12 mouse cellular contexts compared by ENCODE assay signal in genomic region chr12:76290271-76290670, GRCm38 (mm10). TPM values are rescaled to one million over a fixed set of nuclear protein-coding genes. Genes with fewer than 3 reads are reported as not detected.
A peak's percentile ranks its signal among the peaks of the same experiment; 100 is the strongest.
DNase-seq lines count a peak whose midpoint lies in the region; ATAC-seq and TF ChIP-seq lines count a peak whose summit lies in the region.
"Had no signal": no experiment of that assay in that cellular context is flagged by ENCODE, and none has a peak within 500 bp of the region (broad histone marks: within the 10 kb centered on the region; RNA-seq: fewer than 3 reads in every experiment).

No protein-coding gene starts in this region.

- H3K27me3 ChIP-seq in hindbrain, postnatal 0 days (ENCODE audit: insufficient read depth, low read length), result no peaks in the 10 kb centered on the region
- H3K27me3 ChIP-seq in hindbrain, embryonic 16.5 days (replicated peaks; ENCODE audit: control insufficient read depth, insufficient read depth, low read length), result no peaks in the 10 kb centered on the region
- no peaks in the 10 kb centered on the region for H3K27me3 ChIP-seq in midbrain, postnatal 0 days (ENCODE audit: insufficient read depth, low read length)
- no peaks in the 10 kb centered on the region for H3K27me3 ChIP-seq in midbrain, embryonic 14.5 days (ENCODE audit: control insufficient read depth, insufficient read depth, low read length)
- no peaks in the 10 kb centered on the region for H3K27me3 ChIP-seq in stomach, postnatal 0 days (ENCODE audit: control insufficient read depth, insufficient read depth, low read length)
- H3K27me3 ChIP-seq: heart, embryonic 15.5 days; lung, embryonic 15.5 days had no signal

- no peak for TF ChIP-seq EP300 in stomach, postnatal 0 days (optimal IDR thresholded peaks at IDR 0.05)

- no peak for ATAC-seq in hindbrain, postnatal 0 days
- ATAC-seq in hindbrain, embryonic 16.5 days, result no peak
- no peak for ATAC-seq in midbrain, postnatal 0 days (ENCODE audit: low FRiP score)
- ATAC-seq in midbrain, embryonic 14.5 days (ENCODE audit: low FRiP score, low TSS enrichment), result no peak
- ATAC-seq in stomach, postnatal 0 days (ENCODE audit: low FRiP score, low TSS enrichment), result no peak

- WGBS in hindbrain, postnatal 0 days, result 90% methylated on average over 2 of the region's 2 CpGs
- 92% methylated on average over 2 of the region's 2 CpGs for WGBS in hindbrain, embryonic 16.5 days
- WGBS in midbrain, postnatal 0 days, result 95% methylated on average over 2 of the region's 2 CpGs
- WGBS in midbrain, embryonic 14.5 days, result 97% methylated on average over 2 of the region's 2 CpGs
- WGBS in stomach, postnatal 0 days, result 90% methylated on average over 2 of the region's 2 CpGs

- no peak for DNase-seq in hindbrain, postnatal 0 days (ENCODE audit: low spot score)
- no peak for DNase-seq in midbrain, postnatal 0 days (ENCODE audit: low spot score)
- no peak for DNase-seq in midbrain, embryonic 14.5 days
- DNase-seq in NIH3T3 (ENCODE audit: low read depth), result peak; percentile 35
- DNase-seq in stomach, postnatal 0 days (ENCODE audit: low spot score), result no peak
- no peak for DNase-seq in cerebellum, postnatal 25 days
- no peak for DNase-seq in ovary, adult 18-20 months (ENCODE audit: low spot score)
- DNase-seq: kidney, adult 8-10 months had no signal

- no peaks in the 10 kb centered on the region for H3K9me3 ChIP-seq in hindbrain, postnatal 0 days (ENCODE audit: low read length)
- H3K9me3 ChIP-seq in hindbrain, embryonic 16.5 days (ENCODE audit: control insufficient read depth, low read length), result no peaks in the 10 kb centered on the region
- no peaks in the 10 kb centered on the region for H3K9me3 ChIP-seq in midbrain, postnatal 0 days (ENCODE audit: low read length)
- H3K9me3 ChIP-seq in midbrain, embryonic 14.5 days (ENCODE audit: control insufficient read depth, low read length), result no peaks in the 10 kb centered on the region
- H3K9me3 ChIP-seq in stomach, postnatal 0 days (ENCODE audit: control insufficient read depth, low read length), result no peaks in the 10 kb centered on the region
- H3K9me3 ChIP-seq: heart, embryonic 15.5 days; lung, embryonic 15.5 days had no signal

- H3K4me2 ChIP-seq in hindbrain, postnatal 0 days (ENCODE audit: low read depth, low read length), result no peak overlapping the region
- no peak overlapping the region for H3K4me2 ChIP-seq in hindbrain, embryonic 16.5 days (ENCODE audit: low read length)
- no peak overlapping the region for H3K4me2 ChIP-seq in midbrain, postnatal 0 days (ENCODE audit: low read depth, low read length, poor library complexity, severe bottlenecking)
- no peak overlapping the region for H3K4me2 ChIP-seq in midbrain, embryonic 14.5 days (ENCODE audit: low read length)
- H3K4me2 ChIP-seq in stomach, postnatal 0 days (replicated peaks; ENCODE audit: low read depth), result no peak overlapping the region
- H3K4me2 ChIP-seq: heart, embryonic 15.5 days; lung, embryonic 15.5 days had no signal

- H3K4me1 ChIP-seq in hindbrain, postnatal 0 days (ENCODE audit: insufficient read depth, low read length), result no peaks in the 10 kb centered on the region
- peaks cover 6% of the 10 kb centered on the region for H3K4me1 ChIP-seq in hindbrain, embryonic 16.5 days (ENCODE audit: control insufficient read depth, insufficient read depth, low read depth, low read length)
- 0 out of 2 replicates have a peak, but pooled peaks cover 3% of the 10 kb centered on the region for H3K4me1 ChIP-seq in midbrain, postnatal 0 days (ENCODE audit: insufficient read depth, low read length)
- peaks cover 11% of the 10 kb centered on the region for H3K4me1 ChIP-seq in midbrain, embryonic 14.5 days (ENCODE audit: control insufficient read depth, insufficient read depth, low read length)
- H3K4me1 ChIP-seq in stomach, postnatal 0 days (replicated peaks; ENCODE audit: control insufficient read depth, insufficient read depth), result no peaks in the 10 kb centered on the region
- H3K4me1 ChIP-seq: heart, embryonic 15.5 days; lung, embryonic 15.5 days had no signal

- no peak overlapping the region for H3K9ac ChIP-seq in hindbrain, postnatal 0 days (replicated peaks; ENCODE audit: low read length)
- no peak overlapping the region for H3K9ac ChIP-seq in hindbrain, embryonic 16.5 days (ENCODE audit: low read depth, low read length)
- no peak overlapping the region for H3K9ac ChIP-seq in midbrain, postnatal 0 days (replicated peaks; ENCODE audit: low read length, poor library complexity, severe bottlenecking)
- no peak overlapping the region for H3K9ac ChIP-seq in midbrain, embryonic 14.5 days (replicated peaks; ENCODE audit: low read length)
- H3K9ac ChIP-seq in stomach, postnatal 0 days (ENCODE audit: low read length), result no peak overlapping the region
- H3K9ac ChIP-seq: heart, embryonic 15.5 days; lung, embryonic 15.5 days had no signal

- TF ChIP-seq CTCF in hindbrain, postnatal 0 days (IDR thresholded peaks at IDR 0.05; ENCODE audit: low read depth), result peak; percentile 39
- TF ChIP-seq CTCF in midbrain, postnatal 0 days (IDR thresholded peaks at IDR 0.05), result peak; percentile 49
- TF ChIP-seq CTCF in stomach, postnatal 0 days (IDR thresholded peaks at IDR 0.05; ENCODE audit: low read depth), result peak; percentile 57

- H3K36me3 ChIP-seq in hindbrain, postnatal 0 days (ENCODE audit: insufficient read depth, low read length), result peaks cover 14% of the 10 kb centered on the region
- peaks cover 4% of the 10 kb centered on the region; the same call in 1 of the 2 replicates for H3K36me3 ChIP-seq in hindbrain, embryonic 16.5 days (ENCODE audit: control insufficient read depth, insufficient read depth, low read length)
- peaks cover 26% of the 10 kb centered on the region for H3K36me3 ChIP-seq in midbrain, postnatal 0 days (ENCODE audit: insufficient read depth, low read length)
- H3K36me3 ChIP-seq in midbrain, embryonic 14.5 days (ENCODE audit: control insufficient read depth, insufficient read depth, low read length), result peaks cover 31% of the 10 kb centered on the region; the same call in 1 of the 2 replicates
- no peaks in the 10 kb centered on the region; the same call in none of the 2 replicates for H3K36me3 ChIP-seq in stomach, postnatal 0 days (ENCODE audit: control insufficient read depth, insufficient read depth, low read length)

- H3K4me3 ChIP-seq in hindbrain, postnatal 0 days (ENCODE audit: low read length), result no peak overlapping the region
- no peak overlapping the region for H3K4me3 ChIP-seq in hindbrain, embryonic 16.5 days (ENCODE audit: low read length)
- H3K4me3 ChIP-seq in midbrain, postnatal 0 days (ENCODE audit: low read depth, low read length), result no peak overlapping the region
- no peak overlapping the region for H3K4me3 ChIP-seq in midbrain, embryonic 14.5 days (replicated peaks; ENCODE audit: low read depth, low read length)
- H3K4me3 ChIP-seq in stomach, postnatal 0 days (ENCODE audit: low read depth, low read length), result no peak overlapping the region
- H3K4me3 ChIP-seq: heart, embryonic 15.5 days; lung, embryonic 15.5 days had no signal

- H3K27ac ChIP-seq in hindbrain, postnatal 0 days, result no peak overlapping the region
- no peak overlapping the region for H3K27ac ChIP-seq in hindbrain, embryonic 16.5 days (ENCODE audit: low read depth, low read length)
- H3K27ac ChIP-seq in midbrain, postnatal 0 days (ENCODE audit: low read depth, low read length), result no peak overlapping the region
- H3K27ac ChIP-seq in midbrain, embryonic 14.5 days (replicated peaks; ENCODE audit: low read depth, low read length), result no peak overlapping the region
- H3K27ac ChIP-seq in stomach, postnatal 0 days (replicated peaks), result no peak overlapping the region
- H3K27ac ChIP-seq: heart, embryonic 15.5 days; lung, embryonic 15.5 days had no signal

RNA-seq across cellular contexts. Expression of gene Akap5, which starts 34.4 kb away (rescaled TPM):
- total RNA-seq in hindbrain, postnatal 0 days (2014; rRNA removed), result 13.1 and 15.0 TPM in 2 replicates
- polyA plus RNA-seq in hindbrain, postnatal 0 days (2015; fragmentation: Nextera tagmentation; extraction: Ambion mirVana), result 11.8 and 12.5 TPM in 2 replicates
- polyA plus RNA-seq in hindbrain, embryonic 16.5 days (2015; fragmentation: Nextera tagmentation; extraction: Ambion mirVana), result 12.3 and 13.8 TPM in 2 replicates
- total RNA-seq in midbrain, postnatal 0 days (2014; rRNA removed), result 17.2 and 18.0 TPM in 2 replicates
- polyA plus RNA-seq in midbrain, postnatal 0 days (2015; fragmentation: Nextera tagmentation; extraction: Ambion mirVana), result 9.4 and 10.7 TPM in 2 replicates
- polyA plus RNA-seq in midbrain, embryonic 14.5 days (2014; fragmentation: Nextera tagmentation; extraction: Ambion mirVana), result 8.7 and 8.8 TPM in 2 replicates
- polyA plus RNA-seq in stomach, postnatal 0 days (2015; fragmentation: Nextera tagmentation; extraction: Ambion mirVana), result 2.0 and 2.2 TPM in 2 replicates

RNA-seq across cellular contexts. Expression of gene Mthfd1, which starts 35.2 kb away (rescaled TPM):
- 30.9 and 31.3 TPM in 2 replicates for total RNA-seq in hindbrain, postnatal 0 days (2014; rRNA removed)
- polyA plus RNA-seq in hindbrain, postnatal 0 days (2015; fragmentation: Nextera tagmentation; extraction: Ambion mirVana), result 33.1 and 37.1 TPM in 2 replicates
- 37.8 and 38.9 TPM in 2 replicates for polyA plus RNA-seq in hindbrain, embryonic 16.5 days (2015; fragmentation: Nextera tagmentation; extraction: Ambion mirVana)
- 23.7 and 25.6 TPM in 2 replicates for total RNA-seq in midbrain, postnatal 0 days (2014; rRNA removed)
- polyA plus RNA-seq in midbrain, postnatal 0 days (2015; fragmentation: Nextera tagmentation; extraction: Ambion mirVana), result 25.1 and 26.7 TPM in 2 replicates
- polyA plus RNA-seq in midbrain, embryonic 14.5 days (2014; fragmentation: Nextera tagmentation; extraction: Ambion mirVana), result 25.3 and 35.1 TPM in 2 replicates
- 28.9 and 29.6 TPM in 2 replicates for polyA plus RNA-seq in stomach, postnatal 0 days (2015; fragmentation: Nextera tagmentation; extraction: Ambion mirVana)

RNA-seq across cellular contexts. Expression of gene Tex21, which starts 43.7 kb away (rescaled TPM):
- not detected in 2 replicates for total RNA-seq in hindbrain, postnatal 0 days (2014; rRNA removed)
- polyA plus RNA-seq in hindbrain, postnatal 0 days (2015; fragmentation: Nextera tagmentation; extraction: Ambion mirVana), result not detected in 2 replicates
- polyA plus RNA-seq in hindbrain, embryonic 16.5 days (2015; fragmentation: Nextera tagmentation; extraction: Ambion mirVana), result not detected in 2 replicates
- total RNA-seq in midbrain, postnatal 0 days (2014; rRNA removed), result not detected in 2 replicates
- polyA plus RNA-seq in midbrain, postnatal 0 days (2015; fragmentation: Nextera tagmentation; extraction: Ambion mirVana), result not detected in 2 replicates
- not detected in 2 replicates for polyA plus RNA-seq in midbrain, embryonic 14.5 days (2014; fragmentation: Nextera tagmentation; extraction: Ambion mirVana)
- polyA plus RNA-seq in stomach, postnatal 0 days (2015; fragmentation: Nextera tagmentation; extraction: Ambion mirVana), result not detected in 2 replicates
- total RNA-seq: left cerebral cortex, adult 18-20 months had no signal
- polyA plus RNA-seq: heart, embryonic 15.5 days; lung, embryonic 15.5 days had no signal
